Mouse (Mus musculus) splenic B cell, adult 2 months (primary cell): Measurements from ENCODE around the gene Rgsl1.
"Not testable (repeated sequence)": the region's sequence is repeated elsewhere in the genome, so short reads cannot be mapped to it uniquely, and the experiment has no call there.

Experiments
- DNase-seq: peaks from one replicate; pipeline ENCODE4 v3.0.0-alpha.2; 2011; ENCODE audit warnings: low read depth, low spot score
- H3K27me3 ChIP-seq: 2 replicates; pipeline ENCODE4 v1.6.1; 2012; ENCODE audit warnings: mild to moderate bottlenecking, low read length, moderate library complexity, mixed read lengths; ENCODE audit not compliant: control insufficient read depth, poor library complexity, insufficient read depth, severe bottlenecking
- H3K36me3 ChIP-seq: 2 replicates; pipeline ENCODE4 v1.6.1; 2012; ENCODE audit warnings: mild to moderate bottlenecking, low read length, moderate library complexity, mixed read lengths; ENCODE audit not compliant: control insufficient read depth, poor library complexity, insufficient read depth, severe bottlenecking

Rgsl1 gene

DNA sequence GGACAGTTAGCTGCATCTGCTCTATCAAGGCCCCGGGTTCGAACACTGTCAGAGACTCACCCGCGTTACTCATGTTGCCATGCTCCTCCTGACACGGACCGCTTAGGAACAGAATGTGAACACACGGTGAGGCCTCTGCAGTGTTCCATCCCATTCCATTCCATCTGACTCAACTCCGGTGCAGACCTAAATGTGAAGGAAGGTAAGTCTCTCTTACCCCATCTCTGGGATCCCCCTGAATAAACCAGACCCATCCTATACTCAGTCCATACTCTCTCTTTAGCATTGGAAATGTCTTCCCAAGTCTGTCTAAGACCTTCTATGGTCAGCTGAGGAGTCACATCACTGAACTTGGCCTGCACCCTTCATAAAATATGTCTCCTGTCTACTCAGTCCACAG, at the start of gene Rgsl1:
Rgsl1 (minus strand) TSS at position 101 of the 400 bp plus-strand sequence.
- Histone ChIP-seq H3K27me3 (no peaks in the 10 kb centered on the region), H3K36me3 (no peaks in the 10 kb centered on the region)
- no peak for DNase-seq

DNA sequence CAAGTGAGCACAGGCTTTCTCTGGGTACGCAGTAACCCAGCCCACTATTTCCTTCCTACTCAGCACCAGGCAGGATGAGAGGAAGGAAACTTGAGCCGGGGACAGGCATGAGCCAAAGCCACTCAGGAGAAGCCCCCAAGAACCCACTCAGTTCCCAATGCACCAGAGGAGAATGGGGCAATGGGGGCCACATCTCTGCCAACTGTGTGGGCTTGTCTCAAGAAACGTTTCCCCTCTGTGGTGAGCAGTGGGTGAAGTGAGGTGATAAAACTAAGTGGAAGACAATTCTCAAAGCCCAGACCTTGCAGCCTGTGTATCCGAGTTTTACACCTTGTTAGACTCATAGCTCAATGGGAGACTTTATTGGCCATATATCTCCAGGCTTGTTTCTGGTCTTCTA, 47.5 kb upstream of the Rgsl1 start, which contains the start of gene Teddm1a:
Teddm1a (plus strand) TSS at position 301 of the 400 bp plus-strand sequence.
- no peaks in the 10 kb centered on the region for H3K36me3 ChIP-seq
- no peak for DNase-seq
- H3K27me3 ChIP-seq, result no peaks in the 10 kb centered on the region

DNA sequence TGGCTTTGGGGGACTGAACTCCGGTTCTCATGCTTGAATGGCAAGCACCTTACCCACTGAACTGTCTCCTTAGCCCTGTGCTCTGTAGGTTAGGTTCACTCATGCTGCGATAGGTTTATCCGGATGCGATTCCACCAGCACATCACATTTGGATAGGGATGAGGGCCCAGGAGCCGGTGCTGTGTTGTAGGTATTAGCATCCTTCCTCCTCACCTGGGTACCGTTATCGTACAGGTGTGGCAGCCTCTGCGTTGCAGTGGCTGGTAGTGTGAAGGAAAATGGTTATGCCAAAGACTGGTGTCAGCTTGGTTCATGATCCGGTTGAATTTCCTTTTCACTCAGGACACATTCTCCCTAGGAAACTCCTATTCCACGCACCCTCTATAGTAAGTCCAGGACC, 46.2 kb upstream of the Rgsl1 start:
- Histone ChIP-seq H3K27me3 (no peaks in the 10 kb centered on the region), H3K36me3 (no peaks in the 10 kb centered on the region)
- no peak for DNase-seq

DNA sequence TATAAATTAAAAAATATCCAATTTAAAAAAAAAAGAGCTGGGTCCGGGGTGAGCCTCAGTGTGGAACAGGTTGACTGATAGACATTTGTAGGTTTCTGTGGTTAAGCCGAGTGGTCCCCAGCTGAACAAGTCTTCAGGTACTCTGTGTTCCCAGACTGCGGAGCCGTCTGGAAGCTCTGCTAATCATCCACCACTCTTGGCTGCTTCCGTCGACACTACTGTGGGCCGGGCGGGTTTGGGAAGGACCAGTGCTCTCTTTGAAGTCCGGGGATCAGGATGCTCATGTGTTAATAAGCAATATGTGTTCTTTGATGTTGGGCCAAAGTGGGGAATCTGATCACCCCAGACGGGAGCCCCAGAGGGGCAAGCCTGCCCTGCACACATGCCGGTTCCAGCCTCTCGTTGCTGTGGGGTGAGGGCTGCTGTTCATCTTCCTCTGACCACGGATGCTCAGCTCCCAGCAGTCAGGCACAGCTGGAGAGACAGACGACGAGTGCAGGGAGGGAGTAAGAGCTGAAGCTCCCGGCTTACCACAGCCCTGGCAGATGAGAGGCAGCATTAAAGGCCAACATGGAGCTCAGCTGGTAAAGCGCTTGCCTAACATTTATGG, 42.2 kb upstream of the Rgsl1 start:
- no peak for DNase-seq
- H3K27me3 ChIP-seq, result no peaks in the 10 kb centered on the region
- no peaks in the 10 kb centered on the region for H3K36me3 ChIP-seq

DNA sequence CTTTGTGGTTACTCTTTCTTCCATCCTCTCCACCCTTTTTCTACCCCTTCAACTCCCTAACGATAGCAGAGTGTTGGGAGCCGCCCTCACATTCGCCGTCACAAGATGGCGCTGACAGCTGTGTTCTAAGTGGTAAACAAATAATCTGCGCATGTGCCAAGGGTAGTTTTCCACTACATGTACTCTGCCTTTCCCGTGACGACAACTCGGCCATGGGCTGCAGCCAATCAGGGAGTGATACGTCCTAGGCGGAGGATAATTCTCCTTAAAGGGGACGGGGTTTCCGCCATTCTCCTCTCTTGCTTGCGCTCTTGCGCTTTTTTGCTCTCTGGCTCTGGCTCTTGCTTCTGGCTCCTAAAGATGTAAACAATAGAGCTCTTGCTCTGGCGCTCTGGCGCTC, 36.4 kb upstream of the Rgsl1 start:
- H3K27me3 ChIP-seq, H3K36me3 ChIP-seq, DNase-seq: not testable (repeated sequence)

DNA sequence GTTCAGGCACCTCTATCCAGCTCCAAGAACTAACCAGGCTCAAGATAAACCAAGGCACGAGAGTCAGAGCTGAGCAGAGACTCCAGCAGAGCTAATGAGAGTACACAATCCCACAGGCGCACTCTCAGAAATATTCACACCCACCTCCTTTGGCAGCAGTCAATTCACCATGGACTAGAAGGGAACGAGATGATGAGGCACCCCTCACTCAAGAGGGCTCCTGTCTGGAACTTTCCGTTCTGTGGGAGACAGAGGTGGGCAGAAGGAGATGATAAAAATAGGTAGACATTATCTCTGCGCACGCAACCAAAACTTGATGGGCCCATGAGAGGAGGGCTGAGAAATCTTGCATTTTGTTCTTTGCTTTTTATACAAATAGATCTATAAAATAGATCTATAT, 30.1 kb upstream of the Rgsl1 start, which contains the start of gene Teddm1b:
Teddm1b (plus strand) TSS at position 301 of the 400 bp plus-strand sequence.
- Histone ChIP-seq H3K27me3 (no peaks in the 10 kb centered on the region), H3K36me3 (no peaks in the 10 kb centered on the region)
- no peak for DNase-seq

DNA sequence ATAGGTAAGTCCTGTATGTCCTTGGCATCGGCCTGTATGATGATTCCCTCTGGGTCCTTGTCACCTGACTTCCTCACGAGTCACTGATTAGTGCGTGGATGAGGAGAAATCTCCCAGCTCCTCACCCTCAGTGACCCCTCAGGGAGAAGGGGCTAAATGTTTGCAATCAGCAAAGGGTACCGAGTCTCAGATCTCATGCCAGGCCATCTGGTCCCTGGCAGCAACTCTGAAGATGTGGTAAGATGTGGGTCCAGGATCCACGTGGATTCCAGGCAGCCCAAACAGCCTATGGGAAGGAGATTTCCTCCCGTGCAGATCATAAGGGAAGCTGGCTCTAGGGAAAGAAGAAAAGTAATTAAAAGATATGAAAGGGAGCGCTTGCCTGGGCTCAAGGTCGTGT, 12.0 kb upstream of the Rgsl1 start:
- Histone ChIP-seq H3K27me3 (no peaks in the 10 kb centered on the region), H3K36me3 (no peaks in the 10 kb centered on the region)
- DNase-seq, result no peak

DNA sequence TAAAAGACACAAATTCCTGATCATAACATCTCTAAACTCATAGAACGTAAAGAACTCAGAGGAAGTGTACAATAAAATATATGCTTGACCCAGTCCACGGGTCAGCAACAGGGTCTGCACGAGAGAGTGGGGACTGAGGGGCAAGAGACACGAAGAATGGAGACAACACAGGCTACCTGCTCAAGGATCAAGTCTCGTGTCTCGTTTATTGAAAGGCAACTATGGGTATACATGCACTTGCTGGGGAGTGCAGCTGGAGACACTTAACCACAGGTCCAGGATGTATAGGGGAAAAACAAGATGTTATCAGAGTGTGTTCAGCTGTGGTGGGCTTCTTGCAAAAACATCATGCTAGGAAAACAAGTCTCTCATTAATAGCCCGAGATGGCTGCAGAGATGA, 8.8 kb upstream of the Rgsl1 start:
- not testable (repeated sequence) for DNase-seq, H3K36me3 ChIP-seq, H3K27me3 ChIP-seq

DNA sequence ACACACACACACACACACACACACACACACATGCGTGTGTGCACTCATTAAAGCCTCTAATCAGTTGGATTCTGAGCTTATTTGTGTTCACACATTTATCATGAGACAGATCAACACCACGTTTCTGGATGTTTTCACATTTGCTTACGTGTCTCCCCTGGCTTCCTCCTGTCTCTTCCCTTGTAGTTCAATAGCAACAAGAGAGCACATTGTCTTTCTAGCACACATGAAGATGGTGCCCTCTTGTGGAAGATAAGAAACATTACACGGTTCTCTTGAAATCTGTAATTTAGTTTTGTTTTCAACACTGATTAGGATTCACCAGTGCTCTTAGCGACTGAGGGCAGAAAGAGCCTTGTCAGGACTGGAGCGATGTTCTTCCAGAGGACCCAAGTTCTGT, 2.9 kb upstream of the Rgsl1 start:
- DNase-seq, result peak; percentile 42
- no peaks in the 10 kb centered on the region for H3K36me3 ChIP-seq
- no peaks in the 10 kb centered on the region for H3K27me3 ChIP-seq

DNA sequence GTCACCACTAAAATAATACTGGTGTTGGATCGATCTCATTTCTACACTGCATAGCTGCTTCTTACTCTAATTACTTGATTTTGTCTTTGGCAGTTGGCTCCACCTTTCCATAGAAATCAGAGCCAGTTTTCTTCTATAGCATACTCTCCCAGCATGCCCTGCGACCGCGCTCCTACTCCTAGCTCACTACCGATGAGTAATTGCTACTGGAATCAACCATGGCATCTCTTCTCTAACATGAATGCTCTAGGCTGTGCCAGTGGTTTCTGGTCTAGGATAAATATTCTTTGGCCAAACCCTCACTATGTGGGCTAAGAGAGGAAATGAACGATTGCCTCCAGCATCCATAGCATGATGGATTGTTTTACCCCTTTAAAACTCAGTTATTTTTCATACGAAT, 2.5 kb upstream of the Rgsl1 start:
- H3K36me3 ChIP-seq, result no peaks in the 10 kb centered on the region
- H3K27me3 ChIP-seq, result no peaks in the 10 kb centered on the region
- DNase-seq, result no peak

DNA sequence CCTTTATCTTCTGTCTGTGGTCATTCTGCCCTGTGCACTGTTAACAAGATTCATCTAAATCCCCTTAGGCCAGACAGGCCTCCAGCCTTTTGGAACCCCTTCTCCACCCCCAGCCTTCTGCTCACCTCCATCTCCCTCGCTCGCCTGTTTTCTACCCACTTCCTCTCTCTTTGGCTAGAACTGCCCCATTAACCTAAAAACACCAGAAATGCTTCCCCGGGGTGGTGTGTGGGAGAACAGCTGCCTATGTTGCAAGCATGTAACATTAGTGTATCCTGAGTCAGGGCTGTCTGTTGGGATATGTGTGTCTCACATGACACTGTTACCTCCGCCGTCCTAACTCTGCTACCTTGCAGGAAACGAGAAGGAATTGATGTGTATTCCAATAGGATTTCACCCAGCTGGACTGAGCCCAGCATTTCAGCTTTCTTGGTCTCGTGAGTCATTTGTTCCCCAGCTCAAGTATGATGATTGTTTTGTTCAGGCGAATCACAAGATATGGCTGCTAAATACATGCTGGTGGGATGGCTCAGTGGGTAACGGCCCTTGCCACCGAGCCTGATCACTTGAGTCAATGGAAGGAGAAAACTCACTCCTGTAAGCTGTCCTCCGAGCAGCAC, 1.7 kb downstream of the Rgsl1 start:
- Histone ChIP-seq H3K36me3 (no peaks in the 10 kb centered on the region), H3K27me3 (no peaks in the 10 kb centered on the region)
- DNase-seq, result no peak

DNA sequence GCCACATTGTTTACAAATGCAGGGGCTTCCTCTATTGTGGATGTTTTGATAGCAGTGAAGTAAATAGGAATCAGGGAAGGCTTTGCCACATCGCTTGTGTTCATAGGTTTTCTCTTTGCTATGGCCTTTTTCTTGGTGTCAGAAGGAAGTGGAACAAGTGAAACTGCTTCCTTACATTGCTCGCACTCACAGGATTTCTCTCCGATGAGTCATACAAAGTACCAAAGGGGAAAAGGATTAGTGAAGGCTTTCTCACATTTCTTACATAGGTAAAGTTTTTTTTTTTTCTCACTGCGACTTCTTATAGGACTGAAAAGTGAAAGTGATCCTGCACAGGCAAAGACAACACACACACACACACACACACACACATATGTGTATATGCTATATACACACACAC, 7.9 kb downstream of the Rgsl1 start:
- Histone ChIP-seq H3K27me3 (no peaks in the 10 kb centered on the region), H3K36me3 (no peaks in the 10 kb centered on the region)
- no peak for DNase-seq

DNA sequence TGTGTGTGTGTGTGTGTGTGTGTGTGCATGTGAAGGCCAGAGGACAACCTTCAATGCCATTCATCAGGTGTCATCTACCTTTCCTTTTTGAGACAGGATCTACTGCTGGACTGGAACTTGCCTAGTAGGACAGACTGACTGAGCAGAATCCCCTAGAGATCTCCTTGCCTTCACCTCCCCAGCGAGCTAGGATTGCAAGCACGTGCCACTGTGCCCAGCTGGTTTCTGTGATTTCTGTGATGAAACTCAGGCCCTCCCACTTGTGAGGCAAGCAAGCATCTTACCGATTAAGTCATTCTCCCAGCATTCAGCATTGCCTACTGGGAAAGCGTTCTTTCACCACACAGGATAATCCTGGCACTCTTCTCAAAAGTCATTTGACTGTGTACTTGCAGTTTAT, 13.2 kb downstream of the Rgsl1 start:
- no peak for DNase-seq
- Histone ChIP-seq H3K36me3 (no peaks in the 10 kb centered on the region), H3K27me3 (no peaks in the 10 kb centered on the region)

DNA sequence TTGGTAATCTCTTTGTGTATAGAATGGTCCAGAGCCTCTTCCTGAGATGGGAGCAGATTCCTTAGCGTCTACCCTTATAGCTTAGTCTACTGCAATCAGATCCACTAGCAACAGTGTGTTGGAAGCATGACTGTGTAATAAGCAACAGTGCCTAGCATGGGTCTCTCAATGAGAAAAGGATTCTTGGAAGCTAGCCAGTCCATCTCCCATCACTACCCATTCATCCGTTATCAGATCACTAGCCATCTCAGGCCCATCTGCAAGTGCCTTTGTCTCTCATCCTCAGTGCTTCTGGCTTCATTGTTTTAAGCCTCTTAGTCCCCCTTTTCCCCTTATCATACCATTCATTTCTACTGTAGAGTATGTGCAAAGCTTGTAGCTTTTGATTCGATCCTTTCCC, 23.7 kb downstream of the Rgsl1 start:
- H3K36me3 ChIP-seq, result no peaks in the 10 kb centered on the region
- no peak for DNase-seq
- H3K27me3 ChIP-seq, result no peaks in the 10 kb centered on the region

DNA sequence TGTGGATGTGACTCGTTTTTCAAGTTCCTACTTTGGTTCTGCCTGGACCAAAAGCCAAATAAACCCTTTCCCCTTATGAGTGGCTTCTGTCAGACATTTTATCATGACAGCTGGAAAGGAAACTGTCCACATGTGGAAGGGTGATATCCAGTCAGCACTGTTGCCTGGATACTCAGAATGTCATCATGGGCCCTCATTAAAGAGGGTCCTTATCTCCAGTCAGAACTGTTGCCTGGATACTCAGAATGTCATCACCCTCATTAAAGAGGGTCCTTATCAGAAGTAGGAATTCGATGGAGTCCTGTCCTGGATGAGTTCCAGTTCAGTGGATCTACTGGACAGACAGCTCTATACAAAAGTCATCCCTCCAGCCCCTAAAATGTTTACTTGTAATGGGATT, 29.7 kb downstream of the Rgsl1 start:
- no peak for DNase-seq
- no peaks in the 10 kb centered on the region for H3K36me3 ChIP-seq
- H3K27me3 ChIP-seq, result no peaks in the 10 kb centered on the region
